Comparison of ENCODE assay signal across 8 mouse cellular contexts in the genomic region with DNA sequence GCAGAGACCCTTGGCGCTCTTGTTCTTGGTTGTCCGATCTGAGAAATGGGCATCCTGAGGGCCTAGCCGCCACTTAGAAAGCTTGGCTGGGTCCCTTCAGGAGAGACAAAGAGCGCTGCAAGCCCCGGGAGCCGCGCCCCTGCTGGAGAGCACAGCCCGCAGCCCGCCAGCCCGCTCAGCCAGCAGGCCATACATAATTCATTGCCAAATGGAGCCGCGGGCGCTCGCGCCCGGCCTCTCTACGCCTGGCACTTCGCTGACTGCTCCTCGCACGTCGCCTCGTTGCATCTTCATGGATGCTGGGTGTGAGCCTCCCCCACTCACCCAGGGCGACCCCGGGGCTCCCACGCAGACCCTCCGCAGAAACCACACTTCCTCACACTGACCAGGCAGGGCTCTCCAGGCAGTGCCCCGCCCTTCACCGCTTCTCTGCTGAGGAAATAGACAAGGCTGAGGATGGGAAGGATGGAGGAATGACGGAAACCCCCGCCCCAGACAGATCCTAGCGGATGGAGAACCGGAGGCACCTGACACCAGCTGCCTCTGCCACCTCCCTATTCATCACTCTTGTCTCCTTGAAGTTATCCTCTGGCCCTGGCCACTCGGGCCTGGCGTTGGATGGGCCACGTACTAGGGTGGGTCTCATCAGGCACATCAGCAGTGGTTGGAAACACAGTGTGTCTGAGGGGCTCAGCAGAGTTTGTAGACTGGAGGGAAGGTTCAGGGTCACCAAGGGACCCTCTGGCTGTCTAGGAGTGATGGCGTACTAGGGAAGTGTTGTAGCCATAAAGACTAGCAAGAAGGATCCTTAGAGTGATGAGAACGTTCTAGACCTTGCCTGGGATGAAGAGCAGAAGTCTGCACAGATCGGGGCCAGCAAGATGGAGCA.
DNase-seq lines count a peak whose midpoint lies in the region; ATAC-seq and TF ChIP-seq lines count a peak whose summit lies in the region.

No protein-coding gene starts in this region.

- peak; percentile 44; the same call in 1 of the 2 replicates for TF ChIP-seq CTCF in brain, embryonic 14.5 days (IDR thresholded peaks at IDR 0.05; ENCODE audit: borderline replicate concordance, extremely low read depth, insufficient read depth, insufficient read length)

- no peaks in the 10 kb centered on the region for H3K9me3 ChIP-seq in forebrain, embryonic 10.5 days
- H3K9me3 ChIP-seq in intestine, embryonic 16.5 days (ENCODE audit: control insufficient read depth, low read length): no peaks in the 10 kb centered on the region

- H3K27me3 ChIP-seq in forebrain, embryonic 10.5 days (ENCODE audit: poor library complexity, severe bottlenecking): 0 out of 2 replicates have a peak, but pooled peaks cover 5% of the 10 kb centered on the region
- no peaks in the 10 kb centered on the region for H3K27me3 ChIP-seq in intestine, embryonic 16.5 days (replicated peaks; ENCODE audit: control insufficient read depth, insufficient read depth, low read length)

- H3K4me3 ChIP-seq in forebrain, embryonic 10.5 days: peak overlapping the region; percentile 44
- H3K4me3 ChIP-seq in intestine, embryonic 16.5 days (ENCODE audit: low read length): peak overlapping the region; percentile 41

- peaks cover 60% of the 10 kb centered on the region for H3K4me1 ChIP-seq in forebrain, embryonic 10.5 days
- peaks cover 42% of the 10 kb centered on the region for H3K4me1 ChIP-seq in intestine, embryonic 16.5 days (ENCODE audit: control insufficient read depth, insufficient read depth, low read length)

- DNase-seq in layer of hippocampus, adult 9-11 months: peak; percentile 56
- no peak for DNase-seq in layer of hippocampus, postnatal 25 days (ENCODE audit: extremely low spot score in 1 of 2, low spot score in 1 of 2)
- DNase-seq in brain, embryonic 14.5 days (ENCODE audit: low read depth): peak; percentile 95
- peak; percentile 72 for DNase-seq in forebrain, embryonic 10.5 days (ENCODE audit: extremely low spot score, low spot score)
- peak; percentile 46 for DNase-seq in lung, postnatal 14 days
- DNase-seq in yolk sac, embryonic 10.5 days (ENCODE audit: low spot score): peak; percentile 76
- DNase-seq in adipocyte (ENCODE audit: low spot score): no peak

- ATAC-seq in intestine, embryonic 16.5 days: peak; percentile 68

- WGBS in forebrain, embryonic 10.5 days: 17% methylated on average over 38 of the region's 38 CpGs
- WGBS in intestine, embryonic 16.5 days: 13% methylated on average over 38 of the region's 38 CpGs

- peak overlapping the region; percentile 70 for H3K9ac ChIP-seq in intestine, embryonic 16.5 days (ENCODE audit: low read depth, low read length)

- TF ChIP-seq POLR2A in brain, embryonic 14.5 days (IDR thresholded peaks at IDR 0.05; ENCODE audit: borderline replicate concordance, extremely low read depth, insufficient read depth, insufficient read length, poor library complexity, severe bottlenecking): 0 out of 2 replicates have a peak, but pooled peaks have one; percentile 8

- H3K27ac ChIP-seq in forebrain, embryonic 10.5 days: peak overlapping the region; percentile 99
- peak overlapping the region; percentile 82 for H3K27ac ChIP-seq in intestine, embryonic 16.5 days (ENCODE audit: low read length)

- peak overlapping the region; percentile 72 for H3K4me2 ChIP-seq in intestine, embryonic 16.5 days (ENCODE audit: low read depth, low read length)

- H3K36me3 ChIP-seq in forebrain, embryonic 10.5 days (replicated peaks): no peaks in the 10 kb centered on the region
- H3K36me3 ChIP-seq in intestine, embryonic 16.5 days (ENCODE audit: control insufficient read depth, insufficient read depth, low read length): no peaks in the 10 kb centered on the region

Comparison
In these comparisons a context has a peak if more than half of its experiments do, and no peak if none do; other contexts are left out.
1. DNase-seq: peak in layer of hippocampus, adult 9-11 months (single experiment), brain, embryonic 14.5 days (single experiment), forebrain, embryonic 10.5 days (single experiment), lung, postnatal 14 days (single experiment) and yolk sac, embryonic 10.5 days (single experiment); none in layer of hippocampus, postnatal 25 days (0 of 2) and adipocyte (single experiment).